Mouse (Mus musculus) brain, embryonic 14.5 days (tissue): ENCODE data around the gene Trove2.

Experiments used
- CTCF ChIP-seq: fragments of 200-500 bp; IDR thresholded peaks from 2 replicates; pipeline ENCODE4 v1.5.1; 2012; ENCODE audit warnings: inconsistent platforms, mild to moderate bottlenecking, moderate library complexity, borderline replicate concordance; ENCODE audit not compliant: insufficient read depth, insufficient read length; ENCODE audit errors: extremely low read depth
- POLR2A ChIP-seq: fragments of 200-500 bp; IDR thresholded peaks from 2 replicates; pipeline ENCODE4 v1.6.1; 2012; ENCODE audit warnings: mild to moderate bottlenecking, inconsistent platforms, borderline replicate concordance; ENCODE audit not compliant: poor library complexity, insufficient read depth, insufficient read length, severe bottlenecking; ENCODE audit errors: extremely low read depth

- TF ChIP-seq CTCF (no peak), POLR2A (no peak)
Measured at GRCm38 (mm10) chr1:143773909-143774308, 3.0 kb downstream of the Trove2 start.
